Mouse (Mus musculus): ENCODE results near the gene Kctd17. TPM values are rescaled to one million over a fixed set of nuclear protein-coding genes. Genes with fewer than 3 reads are reported as not detected.

Kctd17 gene
- 100 to 1,000 TPM; 239 to 255 TPM for total RNA-seq (2021)

GRCm38 (mm10) chr15:78428391-78429138, at the start of gene Kctd17:
Gene Kctd17, plus strand, starts transcription at chr15:78428564.
- peak; percentile 63 to 90 for DNase-seq (ENCODE audit: extremely low spot score in 1 of 2, low spot score in 2 of 2)
- intact Hi-C loops (cut with DNase I): loop anchor here (10.0 kb wide), 1 partner anchor 444 kb away; no protein-coding TSS in a partner anchor

GRCm38 (mm10) chr15:78380208-78380607, 48.2 kb upstream of the Kctd17 start:
- no peak for DNase-seq (ENCODE audit: extremely low spot score in 1 of 2, low spot score in 2 of 2)
- intact Hi-C loops (cut with DNase I): no loop called here

DNA sequence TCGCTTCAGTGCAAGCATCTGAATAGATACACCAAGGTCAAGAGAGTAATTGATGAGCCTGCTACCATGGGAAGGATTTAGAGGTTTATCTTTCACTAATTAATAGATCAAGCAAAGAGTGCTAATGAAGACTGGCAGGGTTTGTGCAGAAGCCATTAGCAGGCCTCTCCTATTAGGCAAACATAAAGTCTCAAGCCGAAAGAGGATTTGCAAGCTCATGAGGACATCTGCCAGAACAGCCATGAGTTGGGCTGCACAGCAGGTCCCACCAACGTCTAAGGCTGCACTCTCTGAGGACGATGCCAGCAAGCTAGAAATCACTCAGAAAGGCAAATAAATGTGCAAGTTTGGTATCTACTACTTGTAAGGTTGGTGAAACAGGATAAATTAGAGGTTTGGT, 47.6 kb upstream of the Kctd17 start:
- DNase-seq (ENCODE audit: extremely low spot score in 1 of 2, low spot score in 2 of 2): no peak
- intact Hi-C loops (cut with DNase I): no loop called here

GRCm38 (mm10) chr15:78382115-78382514, 46.2 kb upstream of the Kctd17 start:
- no peak for DNase-seq (ENCODE audit: extremely low spot score in 1 of 2, low spot score in 2 of 2)
- intact Hi-C loops (cut with DNase I): no loop called here

GRCm38 (mm10) chr15:78383450-78384219, 44.7 kb upstream of the Kctd17 start:
- intact Hi-C loops (cut with DNase I): no loop called here
- DNase-seq (ENCODE audit: extremely low spot score in 1 of 2, low spot score in 2 of 2): peak in 1 of 2 experiments; percentile 66

- intact Hi-C loops (cut with DNase I): no loop called here
- peak in 1 of 2 experiments; percentile 59 for DNase-seq (ENCODE audit: extremely low spot score in 1 of 2, low spot score in 2 of 2)
These were observed 43.9 kb upstream of the Kctd17 start for GRCm38 (mm10) chr15:78384220-78385116.

DNA sequence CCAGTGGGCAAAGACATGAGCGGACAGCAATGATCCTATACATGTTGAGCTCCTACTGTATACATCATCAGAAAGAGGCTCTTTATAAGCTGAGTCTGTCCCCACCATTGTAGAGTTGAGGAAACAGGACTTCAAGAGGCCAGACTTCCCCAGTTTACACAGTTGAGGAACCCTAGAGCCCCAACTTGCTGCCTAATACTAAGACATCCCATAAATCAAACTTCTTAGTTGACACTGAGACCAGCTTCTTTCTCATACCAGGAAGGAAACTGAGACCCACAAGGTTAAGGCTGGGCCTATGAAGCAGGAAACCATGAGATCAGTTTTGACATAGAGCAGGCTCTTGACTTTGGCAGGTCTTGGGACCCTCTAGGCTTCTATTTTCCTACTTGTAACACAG, 42.8 kb upstream of the Kctd17 start:
- intact Hi-C loops (cut with DNase I): no loop called here
- DNase-seq (ENCODE audit: extremely low spot score in 1 of 2, low spot score in 2 of 2): no peak

DNA sequence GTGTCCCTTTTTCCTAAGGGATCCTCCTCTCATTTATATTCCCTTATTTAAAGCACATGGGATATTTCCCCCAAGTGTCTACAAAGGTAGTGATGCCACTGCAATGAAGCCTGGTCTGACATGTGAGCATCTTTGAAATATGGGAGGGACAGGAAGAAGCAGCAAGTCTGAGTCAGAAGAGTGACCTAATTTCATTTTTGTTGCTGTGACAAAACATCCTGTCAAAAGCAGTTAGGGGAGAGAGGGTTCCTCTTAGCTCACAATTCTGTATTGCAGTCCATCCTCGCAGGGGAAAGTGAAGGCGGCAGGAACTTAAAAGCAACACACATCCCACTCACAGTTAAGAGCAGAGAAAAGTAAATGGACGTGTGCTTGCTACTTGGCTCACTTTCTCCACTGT, 37.5 kb upstream of the Kctd17 start:
- intact Hi-C loops (cut with DNase I): no loop called here
- DNase-seq (ENCODE audit: extremely low spot score in 1 of 2, low spot score in 2 of 2): no peak

GRCm38 (mm10) chr15:78395478-78395962, 32.8 kb upstream of the Kctd17 start, which contains the start of gene Tex33:
Gene Tex33, minus strand, starts transcription at chr15:78395912.
- intact Hi-C loops (cut with DNase I): no loop called here
- no peak for DNase-seq (ENCODE audit: extremely low spot score in 1 of 2, low spot score in 2 of 2)

GRCm38 (mm10) chr15:78401345-78401744, 27.0 kb upstream of the Kctd17 start:
- intact Hi-C loops (cut with DNase I): no loop called here

GRCm38 (mm10) chr15:78401921-78402320, 26.4 kb upstream of the Kctd17 start:
- DNase-seq (ENCODE audit: extremely low spot score in 1 of 2, low spot score in 2 of 2): peak; percentile 61 to 80
- intact Hi-C loops (cut with DNase I): no loop called here

More at GRCm38 (mm10) chr15:78401345-78401744, 27.0 kb upstream of the Kctd17 start:
- peak in 1 of 2 experiments; percentile 56 for DNase-seq (ENCODE audit: extremely low spot score in 1 of 2, low spot score in 2 of 2)

GRCm38 (mm10) chr15:78402423-78402822, 25.9 kb upstream of the Kctd17 start:
- peak in 1 of 2 experiments; percentile 59 for DNase-seq (ENCODE audit: extremely low spot score in 1 of 2, low spot score in 2 of 2)
- intact Hi-C loops (cut with DNase I): no loop called here

- intact Hi-C loops (cut with DNase I): no loop called here
- no peak for DNase-seq (ENCODE audit: extremely low spot score in 1 of 2, low spot score in 2 of 2)
These were observed 25.0 kb upstream of the Kctd17 start for GRCm38 (mm10) chr15:78403301-78403741.

GRCm38 (mm10) chr15:78403896-78404295, 24.5 kb upstream of the Kctd17 start:
- intact Hi-C loops (cut with DNase I): no loop called here
- DNase-seq (ENCODE audit: extremely low spot score in 1 of 2, low spot score in 2 of 2): peak in 1 of 2 experiments; percentile 59

DNA sequence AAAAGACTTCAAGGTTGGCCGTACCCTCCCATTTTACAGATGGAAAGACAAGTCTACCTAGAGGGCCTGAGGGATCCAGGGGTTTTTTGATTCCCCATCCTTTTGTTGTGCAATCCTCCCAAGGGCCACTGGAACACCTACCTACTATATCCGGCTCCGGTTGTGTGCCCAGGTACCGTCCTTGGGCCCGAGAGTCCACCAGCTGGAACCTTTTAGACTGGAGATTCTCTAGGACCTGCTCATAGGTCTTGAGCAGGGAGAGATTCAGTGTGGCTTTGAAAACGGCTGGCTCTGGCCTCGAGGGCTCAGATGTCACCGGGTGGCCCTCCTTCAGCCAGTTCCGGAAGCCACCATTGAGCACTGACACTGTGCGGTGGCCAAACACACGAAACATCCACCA, 23.3 kb upstream of the Kctd17 start:
- intact Hi-C loops (cut with DNase I): loop anchor here (5.0 kb wide), 1 partner anchor 33 kb away; no protein-coding TSS in a partner anchor

GRCm38 (mm10) chr15:78405517-78406211, 22.7 kb upstream of the Kctd17 start, which contains the start of gene Tst:
Gene Tst, minus strand, starts transcription at chr15:78405907.
- intact Hi-C loops (cut with DNase I): loop anchor here (5.0 kb wide), 1 partner anchor 33 kb away; no protein-coding TSS in a partner anchor

More for the DNA sequence above, 23.3 kb upstream of the Kctd17 start:
- DNase-seq (ENCODE audit: extremely low spot score in 1 of 2, low spot score in 2 of 2): no peak

DNA sequence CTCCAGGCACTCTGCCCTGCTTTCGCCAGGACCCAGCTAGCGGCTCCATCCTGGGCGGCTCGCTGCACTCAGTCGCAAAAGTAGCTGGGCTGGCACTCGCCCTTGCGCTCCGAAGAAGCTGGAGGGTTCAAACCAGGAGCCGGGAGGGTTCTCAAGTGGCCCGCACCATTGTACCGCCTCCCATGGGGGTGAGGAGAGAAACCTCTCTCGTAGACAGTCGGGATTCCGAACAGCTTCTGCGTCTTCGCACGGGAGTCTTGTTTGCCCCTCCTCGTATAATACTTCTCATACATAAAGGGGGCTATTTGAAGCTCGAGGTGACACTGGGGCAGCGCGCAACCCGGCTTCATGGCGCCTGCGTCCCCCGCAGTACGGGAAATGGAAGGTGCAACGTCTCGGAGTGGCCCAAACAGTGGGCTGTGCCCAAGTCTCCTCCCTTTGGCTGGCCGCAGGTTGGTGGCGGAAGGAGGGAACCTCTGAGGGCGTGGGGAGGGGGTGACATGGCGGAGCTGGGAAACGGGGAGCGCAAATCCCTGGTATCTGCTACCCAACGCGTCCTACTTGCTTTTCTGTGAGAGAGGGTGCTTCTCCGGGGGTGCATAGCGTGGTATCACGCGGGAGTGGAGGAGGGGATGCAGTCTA, 21.9 kb upstream of the Kctd17 start, which contains the start of gene Mpst:
Gene Mpst (plus strand): TSS at position 124 of the 642 bp plus-strand sequence.
- intact Hi-C loops (cut with DNase I): loop anchor here (5.0 kb wide), 1 partner anchor 34 kb away; no protein-coding TSS in a partner anchor

More at GRCm38 (mm10) chr15:78405517-78406211, 22.7 kb upstream of the Kctd17 start, which contains the start of gene Tst:
- DNase-seq (ENCODE audit: extremely low spot score in 1 of 2, low spot score in 2 of 2): peak; percentile 88 to 93

More for the DNA sequence above, 21.9 kb upstream of the Kctd17 start, which contains the start of gene Mpst:
- peak; percentile 80 to 92 for DNase-seq (ENCODE audit: extremely low spot score in 1 of 2, low spot score in 2 of 2)

Data from left cerebral cortex, postnatal 10 days (tissue).